Mouse (Mus musculus): ENCODE measurements at regions not wholly inside any gene's neighbourhood (a gene's known extent, or its start where the extent isn't known, plus 50 kb on each side); places are given as distances from the start of the nearest gene placed in this dataset.

GRCm38 (mm10) chr15:62274818-62275217 is 1352.0 kb upstream of the A1bg start:
- TF ChIP-seq POLR2A (IDR thresholded peaks at IDR 0.05; ENCODE audit: control insufficient read depth, extremely low read depth, insufficient read depth, low read length, poor library complexity) (no peak), CTCF (IDR thresholded peaks at IDR 0.05; ENCODE audit: borderline replicate concordance, control insufficient read depth, extremely low read depth, insufficient read depth, low read length, poor library complexity) (no peak)
